Mouse (Mus musculus) lung, adult 2 months (tissue): ENCODE data around the gene Foxi1. TPM values are rescaled to one million over a fixed set of nuclear protein-coding genes. Genes with fewer than 3 reads are reported as not detected.

Experiments
- DNase-seq: peaks from one replicate; pipeline ENCODE4 v3.0.0; 2022
- H3K4me1 ChIP-seq: fragments of 200-500 bp; 2 replicates; pipeline ENCODE4 v1.6.1; 2011; ENCODE audit warnings: low read length; ENCODE audit not compliant: control insufficient read depth, insufficient read depth
- H3K4me3 ChIP-seq: fragments of 200-500 bp; replicated peaks from 2 replicates; pipeline ENCODE3; 2011; ENCODE audit warnings: low read depth, mild to moderate bottlenecking, control low read depth, low read length; ENCODE audit errors: extremely low read depth
- CTCF ChIP-seq: fragments of 200-500 bp; IDR thresholded peaks from 2 replicates; pipeline ENCODE4 v1.5.1; 2011; ENCODE audit warnings: mild to moderate bottlenecking, low read length, control low read depth; ENCODE audit not compliant: insufficient read depth
- POLR2A ChIP-seq: fragments of 200-500 bp; IDR thresholded peaks from 2 replicates; pipeline ENCODE4 v1.6.1; 2011; ENCODE audit warnings: low read depth, mild to moderate bottlenecking, control low read depth, low read length, borderline replicate concordance; ENCODE audit errors: extremely low read depth
- WGBS: fragments of 180-500 bp; shearing (Covaris S2); methylation state at CpG from one replicate; pipeline ENCODE4 v1.1.7; 2018; 5-methylcytosine and 5-hydroxymethylcytosine counted together
- polyA plus RNA-seq: library from polyadenylated mRNA; depleted of rRNA; stranded (reverse); fragments of >200 nt; gene quantifications from 2 replicates; pipeline ENCODE4 v1.2.3, GENCODE M21; 2012

Gene Foxi1
- polyA plus RNA-seq, 1 experiment: 0.07 TPM

- Histone ChIP-seq H3K4me1 (no peaks in the 10 kb centered on the region), H3K4me3 (no peak overlapping the region)
- WGBS: 42% methylated on average over 1 of the region's 1 CpGs
- no peak for TF ChIP-seq POLR2A
- TF ChIP-seq CTCF: no peak
- no peak for DNase-seq
Measured at GRCm38 (mm10) chr11:34202769-34203168, 5.1 kb downstream of the Foxi1 start.

DNA sequence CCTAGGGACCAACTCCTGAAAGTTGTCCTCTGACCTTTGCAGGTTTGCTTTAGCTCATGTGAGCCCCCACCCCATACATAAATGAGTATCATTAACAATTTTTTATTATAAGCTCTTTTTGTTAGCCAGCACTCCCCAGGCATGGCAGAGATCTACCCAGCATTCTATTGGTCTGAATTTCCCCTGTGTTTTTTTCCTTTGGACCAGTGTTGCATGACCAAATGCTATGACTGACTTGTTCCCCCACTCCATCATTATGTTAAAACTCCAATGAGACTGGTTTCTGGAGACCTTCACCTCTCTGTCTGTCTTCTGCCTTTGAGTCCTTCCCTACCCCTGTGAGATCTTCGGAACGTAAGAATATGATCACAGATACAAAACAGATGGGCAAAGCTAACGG lies 12.7 kb downstream of the Foxi1 start:
- TF ChIP-seq CTCF (no peak), POLR2A (no peak)
- no peak overlapping the region for H3K4me3 ChIP-seq
- 87% methylated on average over 3 of the region's 3 CpGs for WGBS
- no peak for DNase-seq
- no peaks in the 10 kb centered on the region for H3K4me1 ChIP-seq

DNA sequence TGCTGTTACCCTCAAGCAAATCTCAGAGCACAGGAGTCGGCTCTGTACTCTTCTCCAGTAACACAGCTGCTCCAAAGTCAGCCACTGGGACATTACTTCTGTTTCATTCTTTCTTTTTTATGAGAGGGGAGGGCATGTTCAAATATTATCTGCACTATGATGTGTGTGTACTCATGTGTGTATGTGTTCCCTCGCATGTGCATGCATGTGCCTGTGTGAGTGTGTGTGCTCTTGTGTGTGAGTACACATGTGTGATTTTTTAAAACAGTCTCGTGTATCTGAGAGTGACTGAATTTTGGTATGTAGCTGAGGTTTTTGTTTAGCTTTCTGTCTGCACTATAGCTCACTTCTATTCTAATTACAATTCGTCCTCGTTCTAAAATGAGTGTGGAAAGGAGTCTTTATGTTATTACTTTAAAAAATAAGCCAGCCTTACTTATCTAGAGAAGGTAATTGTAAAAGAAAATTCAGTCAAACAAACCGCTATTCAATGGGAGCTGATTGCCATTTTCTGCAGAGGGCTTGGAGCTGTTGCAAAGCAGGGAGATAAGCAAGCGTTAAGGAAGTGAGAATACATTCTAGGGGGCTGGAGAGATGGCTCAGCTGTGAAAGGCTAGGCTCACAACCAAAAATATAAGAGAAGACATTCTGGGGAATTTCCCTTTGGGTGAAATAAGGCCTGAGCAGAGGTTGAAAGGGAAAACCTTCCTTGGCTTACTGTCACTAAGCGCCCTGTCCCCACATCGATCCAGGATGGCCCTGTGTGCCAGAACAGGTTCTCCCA lies 13.5 kb downstream of the Foxi1 start:
- TF ChIP-seq POLR2A (no peak), CTCF (no peak)
- H3K4me1 ChIP-seq: no peaks in the 10 kb centered on the region
- WGBS: 43% methylated on average over 9 of the region's 9 CpGs
- H3K4me3 ChIP-seq: no peak overlapping the region
- no peak for DNase-seq

DNA sequence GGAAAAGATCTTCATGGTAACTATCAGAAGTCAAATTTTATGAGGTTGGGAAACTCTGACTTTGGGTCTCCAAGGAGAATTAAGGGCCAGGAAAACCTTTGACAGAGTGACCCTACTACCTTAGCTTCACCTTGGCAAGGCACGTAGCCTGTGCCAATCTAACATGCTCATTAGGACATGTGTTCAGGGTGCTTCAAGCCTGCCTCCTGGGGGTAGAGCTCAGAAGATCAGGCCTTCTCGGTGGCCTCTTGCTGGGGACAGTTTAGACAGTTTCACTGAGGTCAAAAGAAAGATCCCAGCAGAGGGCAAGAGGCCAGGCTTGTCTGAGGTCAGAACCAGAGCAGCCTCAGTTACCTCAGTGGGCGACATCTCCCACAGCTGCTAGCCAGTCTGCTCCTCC lies 14.2 kb downstream of the Foxi1 start:
- no peak overlapping the region for H3K4me3 ChIP-seq
- H3K4me1 ChIP-seq: no peaks in the 10 kb centered on the region
- DNase-seq: no peak
- WGBS: 48% methylated on average over 3 of the region's 3 CpGs
- TF ChIP-seq CTCF (no peak), POLR2A (no peak)

GRCm38 (mm10) chr11:34184266-34184665 lies 23.6 kb downstream of the Foxi1 start:
- no peaks in the 10 kb centered on the region for H3K4me1 ChIP-seq
- DNase-seq: no peak
- TF ChIP-seq CTCF: no peak
- H3K4me3 ChIP-seq: no peak overlapping the region
- 57% methylated on average over 2 of the region's 2 CpGs for WGBS

DNA sequence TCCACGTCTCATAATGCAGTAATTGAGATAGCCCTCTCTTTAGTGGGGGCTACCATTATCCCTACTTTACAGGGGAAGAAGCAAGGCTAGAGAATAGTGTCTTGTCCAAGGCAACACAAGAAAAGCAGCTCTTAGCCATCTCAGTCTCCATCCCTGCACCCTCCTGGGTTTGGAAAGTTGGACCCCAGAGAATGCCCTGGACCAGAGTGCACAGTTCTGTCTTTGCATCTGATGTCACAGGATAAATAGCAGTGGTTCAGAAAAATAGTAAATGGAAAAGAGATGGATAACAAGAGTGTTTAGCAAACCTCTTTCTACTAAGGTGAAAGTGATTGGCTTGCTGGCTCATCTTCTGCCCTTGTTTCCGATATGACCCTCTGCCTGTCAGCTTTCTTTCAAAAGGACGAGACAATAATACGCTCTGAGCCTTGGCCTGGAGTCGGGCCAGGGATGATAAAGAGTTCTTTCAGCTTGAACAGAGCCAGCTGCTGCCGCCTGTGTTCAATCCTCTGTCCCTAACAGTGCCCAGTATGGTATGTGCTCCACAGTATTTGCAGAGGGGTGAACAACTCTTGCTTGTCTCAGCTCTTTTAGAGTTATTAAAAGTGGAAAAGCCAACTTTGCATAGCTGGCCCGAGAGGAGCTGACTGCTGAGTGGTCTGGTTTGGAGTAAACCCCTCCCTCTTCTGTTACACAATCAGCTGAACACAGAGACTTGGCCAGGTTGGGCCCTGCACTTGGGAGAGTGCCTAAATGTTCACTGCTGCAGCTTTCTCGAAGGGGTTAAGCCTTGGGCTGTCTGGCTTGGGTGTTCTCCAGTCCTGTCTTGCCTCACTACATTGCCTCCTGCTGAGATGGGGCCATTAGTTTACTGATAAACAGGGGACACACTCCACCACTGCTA lies 26.4 kb downstream of the Foxi1 start:
- 22% methylated on average over 8 of the region's 8 CpGs for WGBS
- TF ChIP-seq CTCF: no peak
- no peak for TF ChIP-seq POLR2A
- Histone ChIP-seq H3K4me3 (no peak overlapping the region), H3K4me1 (no peaks in the 10 kb centered on the region)
- DNase-seq: peak; percentile 26

GRCm38 (mm10) chr11:34178752-34179151 lies 29.1 kb downstream of the Foxi1 start:
- H3K4me3 ChIP-seq: no peak overlapping the region
- no peaks in the 10 kb centered on the region for H3K4me1 ChIP-seq
- DNase-seq: no peak
- TF ChIP-seq POLR2A (no peak), CTCF (no peak)
- WGBS: 76% methylated on average over 2 of the region's 2 CpGs

DNA sequence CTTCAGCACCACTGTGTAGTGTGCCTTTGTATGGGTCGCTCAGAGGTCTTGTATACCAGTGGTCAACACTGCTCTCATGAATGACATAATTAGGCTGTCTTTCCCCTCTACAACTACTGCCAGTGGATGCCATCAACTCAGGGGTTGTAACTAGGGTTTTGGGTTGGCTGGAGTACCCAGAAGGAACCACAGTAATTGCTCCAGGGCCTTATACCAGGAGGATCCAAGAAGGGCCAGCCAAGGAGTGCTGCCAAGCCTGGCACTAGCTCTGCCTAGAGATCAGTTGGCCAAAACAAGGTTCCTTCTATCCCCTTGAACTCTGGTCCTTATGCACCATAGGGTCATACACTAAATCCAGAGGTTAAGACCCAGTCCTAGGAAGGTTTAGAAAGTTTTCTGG lies 31.5 kb downstream of the Foxi1 start:
- WGBS: 70% methylated on average over 1 of the region's 1 CpGs
- TF ChIP-seq POLR2A: no peak
- no peak for TF ChIP-seq CTCF
- no peak for DNase-seq
- no peak overlapping the region for H3K4me3 ChIP-seq
- H3K4me1 ChIP-seq: no peaks in the 10 kb centered on the region

GRCm38 (mm10) chr11:34171221-34171620 lies 36.7 kb downstream of the Foxi1 start:
- Histone ChIP-seq H3K4me3 (no peak overlapping the region), H3K4me1 (peaks cover 3% of the 10 kb centered on the region)
- TF ChIP-seq CTCF (no peak), POLR2A (no peak)
- whole genome bisulfite sequencing: 90% methylated on average over 1 of the region's 1 CpGs
- DNase-seq: no peak

- H3K4me3 ChIP-seq: no peak overlapping the region
- TF ChIP-seq POLR2A (no peak), CTCF (no peak)
- peaks cover 3% of the 10 kb centered on the region for H3K4me1 ChIP-seq
- peak; percentile 23 for DNase-seq
- WGBS: 28% methylated on average over 5 of the region's 5 CpGs
Measured at GRCm38 (mm10) chr11:34169464-34169894, 38.4 kb downstream of the Foxi1 start.
